In the genomic region with DNA sequence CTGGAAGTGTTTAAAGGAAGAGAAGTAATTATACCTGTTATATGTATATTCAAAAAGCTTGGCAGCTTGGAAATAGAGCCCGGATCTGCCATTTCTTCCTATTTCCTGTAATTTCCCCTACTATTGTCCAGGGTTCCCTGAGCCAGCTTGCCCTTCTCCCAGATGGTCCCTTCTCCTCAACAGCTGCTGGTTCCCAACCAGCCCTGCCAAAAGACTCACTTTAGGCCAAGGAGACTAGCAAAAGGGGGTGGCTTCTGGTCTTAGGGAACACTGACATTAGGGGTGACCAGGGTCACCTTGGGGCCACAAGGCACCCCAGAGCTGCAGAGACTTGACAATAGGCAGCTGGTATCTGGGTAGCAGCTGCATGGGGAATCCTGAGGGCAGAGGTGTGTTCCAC, we compare ENCODE assay signal across 37 mouse cellular contexts. TPM values are rescaled to one million over a fixed set of nuclear protein-coding genes. Genes with fewer than 3 reads are reported as not detected.
"Had no signal": no experiment of that assay in that cellular context is flagged by ENCODE, and none has a peak within 500 bp of the region (broad histone marks: within the 10 kb centered on the region; RNA-seq: fewer than 3 reads in every experiment).

No protein-coding gene starts in this region.

- H3K27me3 ChIP-seq: embryonic facial prominence, embryonic 12.5 days; embryonic facial prominence, embryonic 13.5 days; embryonic facial prominence, embryonic 15.5 days; forebrain, embryonic 12.5 days; forebrain, embryonic 13.5 days; forebrain, embryonic 15.5 days had no signal

- H3K27ac ChIP-seq: embryonic facial prominence, embryonic 10.5 days; embryonic facial prominence, embryonic 12.5 days; embryonic facial prominence, embryonic 13.5 days; embryonic facial prominence, embryonic 15.5 days; forebrain, embryonic 10.5 days; forebrain, embryonic 12.5 days; forebrain, embryonic 13.5 days; forebrain, embryonic 15.5 days; gastrocnemius, adult 2 months; heart, adult 2 months; heart, embryonic 10.5 days had no signal

- H3K4me3 ChIP-seq: embryonic facial prominence, embryonic 10.5 days; embryonic facial prominence, embryonic 12.5 days; embryonic facial prominence, embryonic 13.5 days; embryonic facial prominence, embryonic 15.5 days; erythroblast, embryonic 14.5 days; forebrain, embryonic 10.5 days; forebrain, embryonic 12.5 days; forebrain, embryonic 13.5 days; forebrain, embryonic 15.5 days; gastrocnemius, adult 2 months; heart, adult 2 months; heart, embryonic 10.5 days had no signal

- DNase-seq: cerebellum, adult 18-20 months; cerebellum, adult 8-10 months; cerebellum, adult 9-10 months; cerebellum, postnatal 14 days; cerebellum, postnatal 36 days; embryo, embryonic 11 days; forebrain, postnatal 0 days; gastrocnemius, adult 2 months; gastrocnemius, postnatal 10 days; gastrocnemius, postnatal 14 days; gastrocnemius, postnatal 25 days; gastrocnemius, postnatal 36 days; heart, adult 18-20 months; heart, adult 2 months had no signal

RNA-seq across cellular contexts. Expression of gene Olfr1416, which starts 49.9 kb away (rescaled TPM):
- total RNA-seq: common myeloid progenitor, adult 5-6 weeks; forebrain, postnatal 0 days; gastrocnemius, adult 18-20 months; gastrocnemius, adult 2 months; gastrocnemius, adult 8-10 months; gastrocnemius, postnatal 10 days; gastrocnemius, postnatal 14 days; gastrocnemius, postnatal 25 days; gastrocnemius, postnatal 36 days; gastrocnemius, postnatal 4 days; granulocyte monocyte progenitor cell, adult 5-6 weeks; heart, adult 18-20 months; heart, adult 2 months; heart, adult 8-10 months had no signal
- polyA plus RNA-seq: cortical plate, adult 2 months; embryonic facial prominence, embryonic 10.5 days; embryonic facial prominence, embryonic 11.5 days; embryonic facial prominence, embryonic 12.5 days; embryonic facial prominence, embryonic 13.5 days; embryonic facial prominence, embryonic 15.5 days; erythroblast, embryonic 14.5 days; forebrain, embryonic 10.5 days; forebrain, embryonic 11.5 days; forebrain, embryonic 12.5 days; forebrain, embryonic 13.5 days; forebrain, embryonic 14.5 days; forebrain, embryonic 15.5 days; forebrain, embryonic 16.5 days; forebrain, postnatal 0 days; frontal cortex, adult 2 months; gonadal fat pad, adult 2 months; heart, adult 2 months; heart, embryonic 10.5 days had no signal
